Mouse (Mus musculus) urinary bladder, postnatal 36 days (tissue): ENCODE measurements around the gene Slc43a2.
"Not testable (repeated sequence)": the region's sequence is repeated elsewhere in the genome, so short reads cannot be mapped to it uniquely, and the experiment has no call there.

Experiments used
- DNase-seq, 2 experiments: peaks; one replicate each; pipeline ENCODE4 v3.0.0; 2022; ENCODE audit warnings: low spot score in 2 of 2, mixed read lengths in 1 of 2

The Slc43a2 gene

DNA sequence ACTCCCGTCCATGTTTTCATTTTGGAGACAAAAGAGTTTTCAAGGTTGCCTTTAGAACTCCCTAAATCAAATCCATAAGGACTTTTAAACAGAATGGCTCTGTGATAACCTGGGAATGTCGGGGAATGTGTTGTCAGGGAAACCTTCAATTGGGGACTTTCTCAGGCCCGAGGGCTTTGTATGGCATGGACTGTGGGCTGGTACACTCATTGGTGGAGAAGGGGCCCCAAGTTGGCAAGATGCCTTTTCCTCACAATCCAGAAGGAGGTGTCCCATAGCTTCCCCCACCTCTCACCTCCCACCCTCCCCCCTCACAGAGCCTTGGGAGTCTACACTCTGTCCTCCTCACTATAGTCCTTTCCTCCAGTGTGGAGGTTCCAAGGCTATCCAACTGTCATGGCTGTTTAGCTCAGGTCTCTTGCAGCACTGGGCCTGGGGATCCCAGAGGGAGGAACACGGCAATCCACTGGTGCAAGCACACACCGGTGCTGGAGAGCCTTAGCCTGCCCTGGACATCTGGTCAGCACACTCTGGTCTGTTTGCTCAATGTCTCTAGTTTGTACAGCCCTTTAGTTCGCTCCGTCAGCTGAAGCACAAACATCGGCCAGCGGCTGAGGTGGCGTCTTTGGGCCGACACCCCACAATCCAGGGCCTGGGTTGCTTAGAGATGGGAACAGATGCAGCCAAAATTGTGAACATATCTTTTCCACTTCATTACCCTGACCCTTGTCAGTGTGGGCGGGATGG, 18.9 kb downstream of the Slc43a2 start:
- peak in 1 of 2 experiments; percentile 50 for DNase-seq

DNA sequence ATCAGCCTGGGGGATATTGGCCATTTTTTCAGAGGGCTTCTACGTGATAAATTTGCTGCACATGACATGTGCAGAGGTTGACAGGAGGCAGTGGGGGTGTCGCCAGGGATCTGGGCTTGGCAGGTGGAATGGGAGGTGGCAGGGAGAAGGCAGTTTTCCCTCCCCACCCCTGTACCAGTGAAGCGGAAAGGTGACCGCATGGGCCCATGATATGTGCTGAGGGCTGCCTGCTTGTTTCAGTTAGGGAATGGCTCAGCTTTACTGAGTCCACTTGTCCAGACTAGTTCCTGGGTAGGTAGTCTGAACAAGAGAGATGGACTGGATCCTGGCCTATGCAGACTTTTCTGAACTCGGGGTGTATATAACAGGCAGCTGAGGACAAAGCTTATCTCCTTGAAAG, 19.8 kb downstream of the Slc43a2 start:
- no peak for DNase-seq

DNA sequence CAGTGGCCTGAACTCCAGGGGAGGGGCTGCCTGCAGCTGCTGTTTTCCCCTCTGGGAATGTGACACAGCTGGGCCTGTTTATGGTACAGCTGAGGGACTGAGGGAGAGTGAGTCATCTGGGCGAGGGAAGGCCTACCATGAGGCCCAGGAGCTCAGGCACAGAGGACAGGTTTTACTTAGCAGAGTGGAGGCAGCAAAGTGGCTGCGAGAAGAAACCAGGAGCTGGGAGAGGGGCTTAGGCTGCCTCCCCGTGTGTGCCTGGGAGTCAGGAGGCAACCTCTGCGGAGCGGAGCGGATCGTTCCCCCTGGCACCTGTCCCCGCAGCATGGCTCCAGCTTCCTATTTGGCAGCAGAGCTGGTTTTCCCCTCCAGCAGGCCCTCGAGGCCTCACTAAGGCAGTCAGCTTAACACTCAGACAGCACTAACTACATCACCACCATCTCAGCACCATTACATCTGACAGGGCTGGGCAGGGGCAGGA, 20.5 kb downstream of the Slc43a2 start:
- peak in 1 of 2 experiments; percentile 56 for DNase-seq

DNA sequence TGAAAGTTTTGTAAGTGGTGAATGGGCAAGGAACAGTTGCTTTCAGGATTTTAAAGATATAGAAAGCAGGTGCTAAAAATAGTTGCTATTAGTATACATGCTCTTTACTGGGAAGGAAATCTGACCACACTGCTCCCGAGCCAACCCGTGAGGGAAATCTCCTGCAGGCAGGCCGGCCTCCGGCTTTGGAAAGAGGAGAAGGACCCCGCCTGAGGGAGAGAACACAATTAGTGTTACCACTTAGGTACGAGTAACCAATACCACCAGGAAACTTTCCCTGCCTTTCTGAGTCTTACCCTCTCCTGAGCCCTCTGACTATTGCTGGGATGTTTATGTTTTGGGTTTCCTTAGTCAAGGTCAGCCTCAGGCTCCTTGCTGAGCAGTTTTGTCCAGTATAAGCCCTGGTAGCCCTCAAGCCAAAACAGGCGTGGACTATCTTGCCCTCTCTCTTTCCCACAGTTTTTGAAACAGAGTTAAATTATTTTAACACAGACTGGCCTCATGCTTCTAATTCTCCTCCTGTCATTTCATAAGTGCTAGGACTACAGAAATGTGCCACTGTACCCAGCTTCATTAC, 21.5 kb downstream of the Slc43a2 start:
- DNase-seq = no peak

DNA sequence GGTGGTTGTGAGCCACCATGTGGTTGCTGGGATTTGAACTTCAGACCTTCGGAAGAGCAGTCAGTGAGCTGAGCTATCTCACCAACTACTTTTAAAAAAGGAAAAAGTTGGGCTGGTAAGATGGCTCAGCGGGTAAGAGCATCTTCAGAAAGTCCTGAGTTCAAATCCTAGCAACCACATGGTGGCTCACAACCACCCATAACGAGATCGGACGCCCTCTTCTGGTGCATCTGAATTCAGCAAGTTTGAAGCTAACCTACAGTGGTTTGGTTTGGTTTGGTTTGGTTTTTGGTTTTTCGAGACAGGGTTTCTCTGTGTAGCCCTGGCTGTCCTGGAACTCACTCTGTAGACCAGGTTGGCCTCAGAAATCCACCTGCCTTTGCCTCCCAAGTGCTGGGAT, 24.5 kb downstream of the Slc43a2 start:
- not testable (repeated sequence) for DNase-seq

DNA sequence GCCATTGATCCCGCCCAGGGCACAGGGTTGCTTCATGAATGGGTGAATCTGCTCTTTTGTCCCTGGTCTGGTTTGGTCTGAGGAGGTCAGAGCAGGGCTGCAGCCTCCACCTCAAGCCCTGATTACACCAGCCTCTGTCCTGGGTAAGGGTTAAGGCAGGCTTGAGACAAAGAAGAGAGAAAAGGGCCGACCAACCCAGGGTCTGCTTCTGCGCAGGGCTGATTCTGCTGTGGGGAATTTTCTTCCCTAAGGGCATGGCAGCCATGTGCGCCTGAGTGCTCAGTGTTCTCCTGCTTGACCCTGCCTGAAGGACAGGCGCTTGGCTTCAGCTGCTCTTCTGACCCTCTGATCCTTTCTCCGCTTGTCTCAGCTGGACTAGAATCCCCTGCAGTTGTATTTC, 25.6 kb downstream of the Slc43a2 start:
- DNase-seq = no peak

DNA sequence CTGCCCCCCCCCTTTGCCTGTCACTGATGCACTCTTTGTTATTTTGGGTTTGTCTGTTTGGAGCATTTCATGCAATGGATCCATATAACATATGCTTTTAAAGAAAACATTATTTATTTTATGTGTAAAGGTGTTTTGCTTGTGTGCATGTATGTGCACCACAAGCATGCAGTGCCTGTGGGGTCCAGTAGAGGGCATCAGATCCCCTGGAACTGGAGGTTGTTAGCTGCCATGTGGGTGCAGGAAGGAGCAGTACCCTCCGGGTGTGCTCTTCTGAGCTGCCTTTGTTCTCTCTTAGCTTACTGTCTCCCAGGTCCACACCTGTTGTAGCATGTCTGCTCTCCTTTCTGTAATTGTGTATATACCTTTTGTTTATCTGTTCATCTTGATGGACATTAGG, 26.6 kb downstream of the Slc43a2 start:
- DNase-seq = no peak

DNA sequence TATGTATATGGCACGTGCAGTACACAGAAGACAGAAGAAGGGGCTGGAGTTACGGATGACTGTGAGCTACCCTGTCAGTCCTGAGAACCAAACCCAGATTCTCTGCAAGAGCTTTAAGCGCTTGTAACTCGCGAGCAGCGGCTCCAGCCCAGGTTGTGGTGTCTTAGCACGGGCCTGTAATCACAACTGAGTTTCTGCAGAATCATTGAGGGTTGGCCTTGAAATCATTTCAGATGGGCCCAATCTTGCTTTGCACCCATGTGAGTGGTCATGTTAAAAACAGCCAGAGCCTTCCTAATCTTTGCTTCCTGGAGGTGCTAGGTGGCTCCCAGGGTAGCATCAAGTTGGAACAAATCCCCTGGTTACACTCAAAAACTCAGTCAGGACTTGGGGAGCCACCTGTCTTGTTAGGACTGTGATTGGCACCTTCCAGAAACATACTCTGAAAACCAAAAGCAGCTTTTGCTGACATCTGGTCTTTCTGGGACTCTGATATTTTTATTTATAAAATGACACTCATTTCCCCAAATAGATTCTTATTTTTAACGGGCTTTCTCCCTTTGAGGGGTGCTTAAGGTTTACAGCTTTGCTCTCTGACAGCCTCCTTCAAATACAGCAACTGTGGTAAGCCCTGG, 28.5 kb downstream of the Slc43a2 start:
- DNase-seq = no peak

DNA sequence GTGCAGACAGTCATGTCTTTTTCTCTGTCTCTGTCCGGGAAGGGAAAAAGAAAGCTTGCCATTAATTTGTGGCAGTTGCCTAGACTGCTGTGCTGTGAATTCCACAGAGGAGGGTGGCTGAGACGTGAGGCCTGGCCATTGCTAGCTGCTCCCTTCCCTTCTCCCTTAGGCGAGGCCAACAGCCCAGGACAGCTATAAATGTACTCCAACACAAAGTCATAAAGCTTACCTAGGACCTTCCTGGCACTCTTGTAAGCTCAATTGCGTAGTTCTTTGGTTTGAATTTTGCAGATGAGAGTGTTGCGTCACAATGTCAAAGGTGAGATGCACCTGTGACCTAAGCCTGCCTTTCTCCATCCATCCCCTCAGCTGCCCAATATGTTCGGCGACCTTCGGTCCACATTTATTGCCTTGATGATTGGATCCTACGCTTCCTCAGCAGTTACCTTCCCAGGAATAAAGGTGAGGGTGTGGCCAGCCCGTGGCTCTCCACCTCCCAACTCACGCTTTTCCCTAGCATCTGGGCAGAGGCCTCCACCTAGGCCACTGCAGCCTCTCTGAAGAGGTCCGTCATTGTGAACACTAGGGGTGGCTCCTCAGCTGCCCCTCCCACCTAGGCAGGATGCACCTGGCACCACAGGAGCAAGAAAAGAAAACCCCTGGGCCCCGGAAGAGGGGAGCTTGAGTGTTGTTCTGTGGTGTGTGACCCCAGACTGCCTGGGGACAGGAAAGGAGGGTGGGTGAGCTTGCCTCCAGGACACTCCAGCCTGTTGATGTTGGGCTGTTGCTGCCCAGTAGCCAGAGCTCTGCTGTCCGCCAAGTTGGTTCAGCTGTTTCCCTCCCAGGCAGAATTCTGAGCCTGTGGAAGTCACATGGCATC, 29.3 kb downstream of the Slc43a2 start:
- no peak for DNase-seq

DNA sequence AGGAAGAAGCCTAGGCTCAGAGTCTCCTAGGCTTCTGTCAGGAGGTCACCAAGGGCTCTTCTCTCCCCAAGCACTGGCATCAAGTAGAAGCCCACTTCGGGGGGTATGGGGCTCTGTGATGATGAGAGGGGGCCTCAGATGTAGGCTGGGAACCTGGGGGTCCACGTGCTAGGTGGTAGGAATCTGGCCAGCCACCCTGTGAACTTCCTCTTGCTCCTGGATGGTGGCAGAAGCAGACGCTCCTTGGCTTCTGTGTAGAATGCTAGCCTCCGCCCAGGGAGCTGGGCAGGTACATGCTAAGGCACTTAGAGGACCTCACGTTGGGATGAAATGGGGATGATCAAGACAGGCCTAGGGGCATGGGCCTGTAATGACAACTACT, 29.9 kb downstream of the Slc43a2 start:
- no peak for DNase-seq

DNA sequence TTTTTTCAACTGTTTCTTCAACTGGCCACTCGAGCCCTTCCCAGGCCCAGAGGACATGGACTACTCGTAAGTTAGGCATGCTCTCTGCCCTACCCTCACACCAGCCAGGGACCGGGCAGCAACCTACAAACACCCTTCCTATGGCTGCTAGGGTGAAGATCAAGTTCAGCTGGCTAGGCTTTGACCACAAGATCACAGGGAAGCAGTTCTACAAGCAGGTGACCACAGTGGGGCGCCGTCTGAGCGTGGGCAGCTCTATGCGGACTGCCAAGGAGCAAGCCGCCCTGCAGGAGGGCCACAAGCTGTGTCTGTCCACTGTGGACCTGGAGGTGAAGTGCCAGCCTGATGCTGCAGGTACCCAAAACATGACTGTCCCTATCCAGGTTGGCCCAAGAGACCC, 31.3 kb downstream of the Slc43a2 start:
- peak in 1 of 2 experiments; percentile 36 for DNase-seq

DNA sequence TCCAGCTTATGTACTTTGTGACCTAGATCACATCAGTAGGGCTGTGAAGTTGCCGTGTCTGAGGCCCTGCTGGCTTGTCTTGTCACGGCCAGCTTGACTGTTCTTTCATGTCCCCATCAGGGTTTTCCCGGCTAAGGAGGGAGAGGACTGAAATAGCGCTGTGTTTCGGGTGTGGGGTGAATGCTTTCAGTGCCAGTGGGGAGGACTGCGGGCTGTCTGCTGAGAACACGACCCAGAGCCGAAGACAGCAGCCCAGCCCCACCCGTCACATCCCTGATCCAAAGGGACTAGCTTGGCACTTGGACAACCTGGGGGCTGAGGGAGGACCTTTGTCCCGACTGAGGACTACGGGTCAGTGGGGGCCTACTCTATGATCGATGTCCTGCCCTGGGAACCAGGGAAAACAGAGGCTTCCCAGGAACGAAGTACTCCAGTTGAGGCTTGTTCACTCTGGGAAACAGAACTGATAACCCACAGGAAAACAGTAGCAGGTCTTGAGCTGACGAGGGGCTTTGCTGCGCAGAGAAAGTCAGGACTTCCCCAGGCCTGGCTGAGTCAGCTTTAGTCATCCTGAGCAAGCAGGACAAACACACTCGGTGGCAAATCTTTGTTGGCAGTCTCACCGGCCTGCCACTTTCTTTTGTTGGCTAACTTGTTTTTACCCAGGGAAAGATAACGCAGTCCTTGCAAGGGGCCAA, 32.5 kb downstream of the Slc43a2 start:
- DNase-seq = peak; percentile 63 to 80

DNA sequence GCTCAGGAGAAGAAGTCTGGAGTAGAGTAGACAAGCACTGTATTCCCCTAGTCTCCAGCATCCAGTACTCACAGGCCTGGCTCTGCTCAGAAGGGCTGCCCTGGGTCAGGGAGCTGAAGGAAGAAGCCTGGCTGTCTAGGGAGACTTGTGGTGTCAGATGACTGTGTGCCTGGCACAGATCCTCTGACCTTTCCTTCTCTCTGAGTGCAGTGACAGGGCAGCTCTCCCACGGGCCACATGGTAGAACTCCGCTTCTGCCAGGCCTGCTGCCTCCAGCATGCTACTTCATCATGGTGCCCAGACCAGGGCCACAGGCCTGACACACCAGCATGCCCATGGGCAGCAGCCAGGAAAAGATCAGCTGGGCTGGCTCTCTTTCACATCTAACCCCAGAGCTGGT, 34.4 kb downstream of the Slc43a2 start:
- peak; percentile 33 to 68 for DNase-seq

DNA sequence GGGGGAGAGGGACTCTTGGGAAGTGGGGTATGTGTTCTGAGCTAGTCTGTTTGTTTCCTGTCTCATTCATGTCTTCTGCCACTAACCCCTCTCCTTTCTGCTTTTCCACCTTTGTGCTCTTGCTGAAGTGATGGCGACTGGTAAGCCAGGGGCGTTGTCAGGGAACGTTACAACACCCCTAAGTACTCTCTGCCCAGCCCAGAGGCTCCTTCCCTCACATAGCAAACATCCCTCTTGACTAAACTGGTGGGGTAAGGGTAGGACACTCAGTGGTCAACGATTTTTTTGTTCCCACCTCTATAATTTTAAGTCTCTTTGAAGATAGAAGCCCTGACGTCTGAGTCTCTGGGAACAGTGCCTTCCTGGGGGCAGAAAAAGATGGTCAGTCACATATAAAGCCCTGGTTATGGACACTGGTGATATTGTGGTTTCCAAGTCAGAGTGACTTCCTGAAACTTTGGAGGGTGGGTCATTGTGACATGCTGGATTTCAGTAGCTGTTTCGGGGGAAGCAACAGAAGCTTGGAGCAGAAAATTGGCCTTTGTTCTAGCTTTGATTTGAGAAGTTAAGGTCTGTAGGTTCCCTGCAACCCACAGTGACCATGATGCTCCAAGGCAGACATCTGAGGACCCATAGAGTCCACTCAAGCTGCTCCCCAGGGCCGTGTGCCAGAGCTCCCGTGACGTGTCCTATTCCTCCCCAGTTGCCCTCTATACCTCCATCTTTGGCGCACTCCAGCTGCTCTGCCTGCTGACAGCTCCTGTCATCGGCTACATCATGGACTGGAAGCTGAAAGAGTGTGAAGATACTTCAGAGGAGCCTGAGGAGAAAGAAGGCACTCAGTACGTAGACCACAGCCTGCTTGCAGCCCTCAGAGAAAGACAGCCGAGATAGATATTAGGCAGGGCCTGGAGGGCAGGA, 35.0 kb downstream of the Slc43a2 start:
- no peak for DNase-seq

DNA sequence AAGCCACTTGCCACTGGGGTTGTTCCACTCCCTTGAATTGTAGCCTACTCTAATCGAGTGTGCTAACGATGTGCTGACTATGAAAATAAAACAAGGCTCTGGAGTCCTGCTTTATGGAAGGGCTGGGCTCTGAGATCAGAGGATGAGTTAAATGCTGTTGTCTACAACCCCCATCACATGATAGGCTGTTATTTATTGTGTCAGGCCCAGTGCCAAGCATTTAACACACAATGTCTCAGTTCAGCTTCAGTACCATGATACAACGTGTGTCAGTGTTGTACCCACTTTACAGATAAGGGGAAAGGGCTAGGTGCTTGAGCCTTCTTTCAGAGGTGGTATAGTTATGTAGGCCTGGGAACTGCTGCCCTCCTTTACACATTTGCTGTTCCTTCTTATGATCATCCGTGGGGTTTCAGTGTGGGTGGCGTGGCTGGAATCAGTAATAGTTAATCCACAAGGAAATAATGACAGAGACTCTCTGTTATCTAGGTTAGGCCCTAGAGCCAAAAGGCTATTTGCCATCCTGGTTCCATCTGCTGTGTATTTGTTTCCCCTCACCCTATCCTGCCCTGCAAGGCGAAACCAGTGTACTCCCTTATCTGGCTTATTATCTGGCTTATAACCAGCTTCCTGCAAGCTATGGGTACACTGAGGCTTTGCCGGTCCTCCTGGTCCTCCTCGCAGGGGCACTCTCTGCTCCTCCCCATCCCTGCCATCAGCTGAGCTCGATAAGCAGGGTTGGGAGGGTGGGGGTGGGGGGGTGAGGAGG, 36.0 kb downstream of the Slc43a2 start:
- DNase-seq = peak in 1 of 2 experiments; percentile 18

DNA sequence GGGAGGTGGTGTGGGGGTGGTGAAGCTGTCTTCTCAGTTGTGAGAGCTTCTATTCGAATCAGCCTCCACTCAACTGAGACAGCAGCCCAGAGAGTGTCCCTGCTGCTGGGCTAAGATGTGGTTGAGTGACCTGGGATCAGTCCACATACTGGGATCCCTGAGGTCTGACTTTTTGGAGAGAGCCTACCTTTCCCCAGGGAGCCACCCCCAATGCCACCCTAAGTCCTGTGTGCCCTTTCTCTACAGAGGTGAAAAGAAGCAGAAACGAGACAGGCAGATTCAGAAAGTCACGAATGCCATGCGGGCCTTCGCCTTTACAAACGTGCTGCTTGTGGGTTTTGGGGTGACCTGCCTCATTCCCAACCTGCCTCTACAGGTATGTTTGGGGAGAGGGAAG, 36.6 kb downstream of the Slc43a2 start:
- no peak for DNase-seq

DNA sequence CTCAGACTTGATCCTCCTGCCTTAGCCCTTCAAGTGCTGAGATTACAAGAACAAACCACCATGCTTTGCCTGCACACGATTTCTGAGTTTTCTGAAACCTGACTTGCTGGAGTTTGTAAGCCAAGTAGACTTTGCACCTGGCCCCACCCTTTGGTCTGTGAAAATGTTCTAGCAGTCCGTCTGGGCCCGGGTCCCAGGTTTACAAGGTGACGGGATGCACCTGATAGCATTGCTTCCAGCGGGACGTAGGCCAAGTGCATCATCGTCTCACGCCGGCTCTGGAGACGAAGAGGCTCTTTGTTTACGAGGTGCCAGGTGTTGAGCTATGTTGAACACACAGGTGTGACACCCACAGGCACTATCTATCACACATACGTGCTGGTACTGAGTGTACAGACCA, 37.5 kb downstream of the Slc43a2 start:
- no peak for DNase-seq

DNA sequence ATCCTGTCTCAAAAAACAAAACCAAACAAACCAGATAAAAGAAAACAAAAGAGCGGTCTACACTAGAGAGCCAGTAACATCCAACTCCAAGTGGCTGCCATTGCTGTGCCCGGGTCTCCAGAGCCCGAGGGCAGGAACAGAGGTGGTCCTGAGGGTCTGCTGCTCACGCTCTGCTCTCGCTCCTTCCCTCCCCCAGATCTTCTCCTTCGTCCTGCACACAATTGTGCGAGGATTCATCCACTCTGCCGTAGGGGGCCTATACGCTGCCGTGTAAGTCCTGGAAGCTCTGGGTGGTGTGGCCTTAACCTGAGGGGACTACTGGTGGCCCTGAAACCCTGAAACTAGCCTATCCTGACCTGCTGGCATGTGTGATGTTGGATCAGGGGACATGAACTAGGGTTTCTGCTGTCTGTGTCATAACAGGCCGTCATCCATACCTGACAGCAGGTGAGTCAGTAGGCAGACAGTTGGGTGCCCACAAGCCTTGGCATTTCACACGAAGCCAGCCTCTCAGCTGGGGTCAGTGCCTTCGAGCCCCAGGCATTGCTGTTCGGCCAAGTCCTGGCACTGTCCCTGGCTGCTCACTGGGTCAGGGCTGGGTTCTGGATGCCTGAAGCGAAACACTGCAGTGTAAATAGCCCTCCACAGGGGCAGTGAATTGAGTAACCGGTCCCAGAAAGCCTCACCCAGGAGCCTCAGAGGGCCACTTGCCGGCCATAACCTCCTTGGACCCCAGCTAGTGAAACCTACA, 39.1 kb downstream of the Slc43a2 start:
- DNase-seq = peak in 1 of 2 experiments; percentile 49
